Mouse (Mus musculus) CH12.LX (cell line): ENCODE measurements around the gene Tmem259. TPM values are rescaled to one million over a fixed set of nuclear protein-coding genes. Genes with fewer than 3 reads are reported as not detected.

ENCODE experiments used
- DNase-seq: peaks from one replicate; pipeline ENCODE4 v3.0.0-alpha.2; 2013; ENCODE audit errors: extremely low read depth
- H3K27ac ChIP-seq: 2 replicates; pipeline ENCODE4 v1.5.1; 2012; ENCODE audit warnings: low read depth, mild to moderate bottlenecking, control low read depth, moderate library complexity; ENCODE audit not compliant: insufficient read depth
- H3K27me3 ChIP-seq: replicated peaks from 2 replicates; pipeline ENCODE3; 2012; ENCODE audit warnings: inconsistent platforms
- H3K36me3 ChIP-seq, 2 experiments: replicated peaks in 1 of 2; 2 replicates each; pipeline versions ENCODE3 to v1.6.1; 2012; ENCODE audit warnings: inconsistent platforms in 1 of 2, low read length in 1 of 2, mild to moderate bottlenecking in 1 of 2, mixed read lengths in 1 of 2, moderate library complexity in 1 of 2; ENCODE audit not compliant: control insufficient read depth in 1 of 2, insufficient read depth in 1 of 2
- H3K4me1 ChIP-seq, 2 experiments: 2 replicates each; pipeline ENCODE4 v1.6.1; 2012; ENCODE audit warnings: inconsistent platforms in 1 of 2, moderate library complexity in 1 of 2; ENCODE audit not compliant: insufficient read depth in 2 of 2, control insufficient read depth in 1 of 2
- H3K4me2 ChIP-seq: 2 replicates; pipeline ENCODE4 v1.6.1; 2012; ENCODE audit warnings: low read depth, mild to moderate bottlenecking, control low read depth; ENCODE audit not compliant: poor library complexity, insufficient read depth, severe bottlenecking
- H3K4me3 ChIP-seq, 3 experiments: fragments of 150-350 bp in 1 of 3; sonication (generic) in 1 of 3; replicated peaks in 1 of 3; 2 replicates each; pipeline versions ENCODE3 to v1.5.1; 2011 to 2012; ENCODE audit warnings: low read depth in 2 of 3, low read length in 2 of 3, mild to moderate bottlenecking in 2 of 3, moderate library complexity in 2 of 3, control low read depth in 1 of 3, improper control_type of control experiment in 1 of 3, inconsistent platforms in 1 of 3, mixed read lengths in 1 of 3; ENCODE audit not compliant: poor library complexity in 1 of 3
- H3K79me2 ChIP-seq: replicated peaks from 2 replicates; pipeline ENCODE4 v1.6.1; 2012; ENCODE audit warnings: mild to moderate bottlenecking, moderate library complexity; ENCODE audit not compliant: control insufficient read depth, poor library complexity, insufficient read depth, severe bottlenecking; ENCODE audit errors: extremely low read depth
- H3K9ac ChIP-seq: 2 replicates; pipeline ENCODE4 v1.6.1; 2012; ENCODE audit warnings: low read depth, mild to moderate bottlenecking, control low read depth, moderate library complexity; ENCODE audit not compliant: insufficient read depth
- H3K9me3 ChIP-seq: replicated peaks from 2 replicates; pipeline ENCODE3; 2012; ENCODE audit warnings: low read length, inconsistent platforms, mixed read lengths
- CHD1 ChIP-seq: IDR thresholded peaks from 2 replicates; pipeline ENCODE4 v1.6.1; 2012; ENCODE audit warnings: low read depth, low read length, improper control_type of control experiment, inconsistent platforms
- CTCF ChIP-seq, 2 experiments: IDR thresholded peaks in 1 of 2; conservative IDR thresholded peaks in 1 of 2; 2 replicates each; pipeline ENCODE4 v1.5.1; 2011 to 2012; ENCODE audit warnings: low read depth in 2 of 2, low read length in 2 of 2, improper control_type of control experiment in 1 of 2, inconsistent platforms in 1 of 2, mild to moderate bottlenecking in 1 of 2, moderate library complexity in 1 of 2
- ELF1 ChIP-seq: IDR thresholded peaks from 2 replicates; pipeline ENCODE4 v1.6.1; 2014; ENCODE audit warnings: low read depth, mild to moderate bottlenecking, inconsistent platforms, low read length, improper control_type of control experiment
- EP300 ChIP-seq: IDR thresholded peaks from 2 replicates; pipeline ENCODE4 v1.6.1; 2011; ENCODE audit warnings: low read length, improper control_type of control experiment
- ETS1 ChIP-seq: conservative IDR thresholded peaks from 2 replicates; pipeline ENCODE4 v1.6.1; 2012; ENCODE audit warnings: low read depth, mild to moderate bottlenecking, inconsistent platforms, low read length, improper control_type of control experiment, moderate library complexity
- IRF4 ChIP-seq: IDR thresholded peaks from 2 replicates; pipeline ENCODE4 v1.6.1; 2014; ENCODE audit warnings: low read depth, mild to moderate bottlenecking, inconsistent platforms, low read length, improper control_type of control experiment
- MAX ChIP-seq: IDR thresholded peaks from 2 replicates; pipeline ENCODE4 v1.6.1; 2011; ENCODE audit warnings: low read length, improper control_type of control experiment
- MAZ ChIP-seq: IDR thresholded peaks from 2 replicates; pipeline ENCODE4 v1.6.1; 2012; ENCODE audit warnings: low read depth, mild to moderate bottlenecking, inconsistent platforms, low read length, improper control_type of control experiment, moderate library complexity
- MYC ChIP-seq: IDR thresholded peaks from 2 replicates; pipeline ENCODE4 v1.6.1; 2011; ENCODE audit warnings: low read depth, mild to moderate bottlenecking, improper control_type of control experiment, low read length
- NELFE ChIP-seq: IDR thresholded peaks from 2 replicates; pipeline ENCODE4 v1.6.1; 2011; ENCODE audit warnings: low read depth, low read length, improper control_type of control experiment
- NRF1 ChIP-seq: IDR thresholded peaks from 2 replicates; pipeline ENCODE4 v1.6.1; 2014; ENCODE audit warnings: low read depth, mild to moderate bottlenecking, inconsistent platforms, low read length, improper control_type of control experiment, moderate library complexity
- POLR2A ChIP-seq: IDR thresholded peaks from 2 replicates; pipeline ENCODE4 v1.6.1; 2011; ENCODE audit warnings: low read depth, mild to moderate bottlenecking, improper control_type of control experiment, low read length
- SMC3 ChIP-seq: IDR thresholded peaks from 2 replicates; pipeline ENCODE4 v1.6.1; 2011; ENCODE audit warnings: low read depth, low read length, improper control_type of control experiment
- TBP ChIP-seq: conservative IDR thresholded peaks from 2 replicates; pipeline ENCODE4 v1.6.1; 2011; ENCODE audit warnings: low read depth, low read length, improper control_type of control experiment
- TCF12 ChIP-seq: IDR thresholded peaks from 2 replicates; pipeline ENCODE4 v1.6.1; 2014; ENCODE audit warnings: low read depth, mild to moderate bottlenecking, inconsistent platforms, low read length, improper control_type of control experiment
- ZKSCAN1 ChIP-seq: IDR thresholded peaks from 2 replicates; pipeline ENCODE4 v1.6.1; 2012; ENCODE audit warnings: low read depth, inconsistent platforms, low read length, improper control_type of control experiment, borderline replicate concordance
- ZMIZ1 ChIP-seq: IDR thresholded peaks from 2 replicates; pipeline ENCODE4 v1.6.1; 2012; ENCODE audit warnings: low read depth, mild to moderate bottlenecking, inconsistent platforms, low read length, improper control_type of control experiment
- ZNF384 ChIP-seq: IDR thresholded peaks from 2 replicates; pipeline ENCODE4 v1.6.1; 2012; ENCODE audit warnings: low read depth, low read length, improper control_type of control experiment, inconsistent platforms
- dilution Hi-C: fragments of 300-500 bp; cut with MboI; formaldehyde crosslinking; loops from 2 replicates; pipeline ENCODE4 v1.14.3; 2020; ENCODE audit warnings: low sequenced_read_pairs; ENCODE audit not compliant: extremely low pct_unique_long_range_greater_than_20kb, extremely low pct_ligation_motif_present
- in situ Hi-C: fragments of 300-500 bp; cut with MboI; formaldehyde crosslinking; loops from 3 replicates; pipeline ENCODE4 v1.14.3; 2019; ENCODE audit warnings: low sequenced_read_pairs, low pct_ligation_motif_present, low pct_unique_long_range_greater_than_20kb, mixed read lengths
- polyA plus RNA-seq: library from polyadenylated mRNA; unstranded; fragments of >175 nt; gene quantifications from 2 replicates; pipeline ENCODE4 v1.2.1, GENCODE M21; 2012; ENCODE audit warnings: low read depth; ENCODE audit not compliant: insufficient read length
- total RNA-seq, 2 experiments: library from RNA; depleted of rRNA; stranded (reverse); fragments of 300-350 nt in 1 of 2; fragments of >200 nt in 1 of 2; gene quantifications; 2 replicates each; pipeline ENCODE4 v1.2.3; 2012 to 2014

Gene Tmem259
- total and polyA plus RNA-seq, 3 experiments = 50.1 to 84.2 (median 71.7) TPM

GRCm38 (mm10) chr10:79927324-79928029, 56.7 kb downstream of the Tmem259 start:
- in situ Hi-C loops (loop anchor here (5.0 kb wide), 2 partner anchors 35 kb away; partner anchors contain the start of genes Cfd and Wdr18), dilution Hi-C loops (no loop called here)
- H3K9ac ChIP-seq = peak overlapping the region; percentile 98
- H3K36me3 ChIP-seq = peaks cover 19 to 28% of the 10 kb centered on the region in 2 experiments
- peak overlapping the region; percentile 72 to 96 (median 91) for H3K4me3 ChIP-seq
- H3K4me2 ChIP-seq = 0 out of 2 replicates have a peak overlapping the region, but pooled peaks have one; percentile 46
- TF ChIP-seq IRF4 = no peak
- 0 out of 2 replicates have a peak, but pooled peaks have one; percentile 25 for TF ChIP-seq ETS1
- peak; percentile 69 for TF ChIP-seq NRF1
- TF ChIP-seq CHD1 = no peak; the same call in 1 of the 2 replicates
- peak; percentile 50; the same call in 1 of the 2 replicates for TF ChIP-seq ZMIZ1
- peak; percentile 45; the same call in 1 of the 2 replicates for TF ChIP-seq POLR2A
- peak; percentile 50 for TF ChIP-seq NELFE
- TF ChIP-seq MYC = 0 out of 2 replicates have a peak, but pooled peaks have one; percentile 38
- TF ChIP-seq SMC3 = no peak; the same call in 1 of the 2 replicates
- TF ChIP-seq MAZ = 0 out of 2 replicates have a peak, but pooled peaks have one; percentile 13
- 0 out of 2 replicates have a peak, but pooled peaks have one; percentile 14 for TF ChIP-seq TBP
- peak; percentile 40; the same call in 1 of the 2 replicates for TF ChIP-seq MAX
- no peak for TF ChIP-seq EP300
- peak; percentile 43; the same call in 1 of the 2 replicates for TF ChIP-seq ELF1
- TF ChIP-seq ZNF384 = no peak
- no peak for TF ChIP-seq ZKSCAN1
- TF ChIP-seq TCF12 = peak; percentile 11; the same call in 1 of the 2 replicates
- TF ChIP-seq CTCF (conservative IDR thresholded peaks at IDR 0.05 in 1 of 2, IDR thresholded peaks at IDR 0.05 in 1 of 2; ENCODE audit: low read depth in 2 of 2, low read length in 2 of 2) = peak in 1 of 2 experiments; percentile 20; a peak in 2 of 4 replicates
- peaks cover 56% of the 10 kb centered on the region for H3K79me2 ChIP-seq
- peak overlapping the region; percentile 80 for H3K27ac ChIP-seq
- H3K4me1 ChIP-seq = peaks cover 9 to 61% of the 10 kb centered on the region in 2 experiments
- peak; percentile 55 for DNase-seq
- H3K27me3 ChIP-seq = no peaks in the 10 kb centered on the region
- no peaks in the 10 kb centered on the region for H3K9me3 ChIP-seq
